Mouse (Mus musculus): ENCODE measurements at regions not wholly inside any gene's neighbourhood (a gene's known extent, or its start where the extent isn't known, plus 50 kb on each side); places are given as distances from the start of the nearest gene placed in this dataset.
"Not testable (repeated sequence)": the region's sequence is repeated elsewhere in the genome, so short reads cannot be mapped to it uniquely, and the experiment has no call there.

DNA sequence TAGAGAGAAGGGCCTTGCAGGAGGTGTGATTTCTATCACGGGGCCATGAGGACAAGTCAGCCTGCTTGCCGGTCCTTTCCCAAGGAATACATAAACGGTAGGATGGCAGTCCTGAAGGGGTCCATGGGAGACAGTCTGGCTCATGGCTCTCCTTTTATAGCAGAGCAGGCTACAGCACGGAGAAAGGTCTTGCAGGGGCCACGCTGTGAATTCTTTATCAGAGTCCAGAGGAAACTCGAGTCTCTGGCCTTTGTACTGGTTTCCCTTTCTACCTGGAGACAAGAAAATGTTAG, 1984.0 kb downstream of the 4930444P10Rik start:
- no peak overlapping the region for H3K4me3 ChIP-seq (ENCODE audit: insufficient read depth, low read length)
- no peak overlapping the region for H3K27ac ChIP-seq (ENCODE audit: insufficient read depth, low read depth, low read length)
- H3K4me1 ChIP-seq (ENCODE audit: control insufficient read depth, insufficient read depth, low read length) = no peaks in the 10 kb centered on the region
- TF ChIP-seq POLR2A (IDR thresholded peaks at IDR 0.05; ENCODE audit: borderline replicate concordance, low read depth, low read length) (no peak), CTCF (IDR thresholded peaks at IDR 0.05; ENCODE audit: low read depth, low read length) (no peak)

DNA sequence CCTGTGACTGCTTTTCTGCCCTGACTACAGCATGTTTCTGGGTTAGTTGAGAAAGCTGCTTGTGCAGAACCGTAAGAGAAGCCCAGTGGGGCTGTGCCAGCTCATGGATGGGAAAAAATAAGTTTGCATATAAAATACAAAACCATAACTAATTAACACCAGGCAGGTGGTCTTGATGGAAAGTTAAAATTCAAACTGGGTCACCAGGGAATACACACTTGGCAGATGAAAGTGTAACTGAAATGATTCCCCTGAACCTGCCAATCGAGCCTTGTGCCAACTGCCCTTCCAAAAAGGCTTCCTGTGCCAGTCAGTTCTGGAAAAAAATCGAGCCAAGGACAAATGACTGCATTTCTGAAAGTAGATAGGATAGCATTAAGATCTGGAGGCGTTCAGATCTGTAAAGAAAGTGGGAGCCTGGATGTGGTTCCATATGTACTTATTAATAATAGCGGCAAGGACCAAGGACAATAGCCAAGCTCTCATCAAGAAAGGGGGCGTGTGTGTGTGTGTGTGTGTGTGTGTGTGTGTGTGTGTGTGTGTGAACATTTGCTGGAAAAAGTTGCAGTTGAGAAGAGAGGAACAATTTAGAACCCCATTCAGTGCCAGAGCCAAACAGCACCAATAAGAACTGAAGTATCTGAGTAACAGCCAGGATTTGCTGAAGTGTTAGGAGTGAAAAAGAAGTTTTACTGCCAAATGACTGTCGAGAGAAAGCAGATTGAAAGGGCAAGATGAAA, 1984.5 kb downstream of the 4930444P10Rik start:
- TF ChIP-seq POLR2A (IDR thresholded peaks at IDR 0.05; ENCODE audit: borderline replicate concordance, low read depth, low read length) (no peak), CTCF (IDR thresholded peaks at IDR 0.05; ENCODE audit: low read depth, low read length) (no peak)
- Histone ChIP-seq H3K27ac (ENCODE audit: insufficient read depth, low read depth, low read length) (no peak overlapping the region), H3K4me1 (ENCODE audit: control insufficient read depth, insufficient read depth, low read length) (no peaks in the 10 kb centered on the region), H3K4me3 (ENCODE audit: insufficient read depth, low read length) (no peak overlapping the region)

DNA sequence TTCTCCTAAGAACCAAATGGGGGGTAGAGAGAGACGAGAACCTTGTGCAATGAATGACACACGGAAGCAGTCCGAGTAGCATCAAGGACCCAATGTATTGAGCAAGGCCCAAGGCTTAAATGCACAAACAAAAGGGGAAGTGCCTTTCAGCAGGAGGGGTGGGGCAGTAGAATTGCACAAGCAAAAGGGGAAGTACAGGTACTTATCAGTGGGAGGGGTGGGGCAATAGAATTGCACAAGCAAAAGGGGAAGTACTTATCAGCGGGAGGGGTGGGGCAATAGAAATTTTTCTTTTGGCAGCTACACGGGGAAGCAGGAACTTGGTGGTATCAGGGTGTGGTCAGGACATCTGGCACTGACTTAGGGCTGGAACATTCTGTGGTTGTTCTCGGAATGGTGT, 1987.6 kb downstream of the 4930444P10Rik start:
- H3K4me1 ChIP-seq (ENCODE audit: control insufficient read depth, insufficient read depth, low read length); H3K4me3 ChIP-seq (ENCODE audit: insufficient read depth, low read length); H3K27ac ChIP-seq (ENCODE audit: insufficient read depth, low read depth, low read length): not testable (repeated sequence)

DNA sequence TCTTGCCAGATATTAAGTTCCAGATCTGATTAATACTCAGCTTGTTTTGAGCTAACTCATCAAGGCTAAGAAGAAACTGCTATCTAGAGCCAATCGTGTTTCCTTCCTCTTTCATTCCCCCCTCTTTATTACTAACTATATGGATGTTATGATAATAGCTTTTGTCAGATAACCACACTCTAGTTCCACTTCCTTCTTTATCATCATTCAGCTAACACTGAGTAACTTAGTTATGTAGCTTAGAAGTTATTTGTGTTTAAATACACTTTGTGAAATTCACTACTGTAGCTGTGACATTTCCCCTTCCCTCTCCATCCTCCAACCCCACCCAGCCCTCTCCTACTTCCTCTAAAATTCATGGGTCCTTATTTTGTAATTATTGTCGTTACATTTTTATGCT, 1988.6 kb downstream of the 4930444P10Rik start:
- no peak overlapping the region for H3K4me3 ChIP-seq (ENCODE audit: insufficient read depth, low read length)
- H3K4me1 ChIP-seq (ENCODE audit: control insufficient read depth, insufficient read depth, low read length) = no peaks in the 10 kb centered on the region
- no peak overlapping the region for H3K27ac ChIP-seq (ENCODE audit: insufficient read depth, low read depth, low read length)
- TF ChIP-seq POLR2A (IDR thresholded peaks at IDR 0.05; ENCODE audit: borderline replicate concordance, low read depth, low read length) = no peak
- TF ChIP-seq CTCF (IDR thresholded peaks at IDR 0.05; ENCODE audit: low read depth, low read length) = no peak

DNA sequence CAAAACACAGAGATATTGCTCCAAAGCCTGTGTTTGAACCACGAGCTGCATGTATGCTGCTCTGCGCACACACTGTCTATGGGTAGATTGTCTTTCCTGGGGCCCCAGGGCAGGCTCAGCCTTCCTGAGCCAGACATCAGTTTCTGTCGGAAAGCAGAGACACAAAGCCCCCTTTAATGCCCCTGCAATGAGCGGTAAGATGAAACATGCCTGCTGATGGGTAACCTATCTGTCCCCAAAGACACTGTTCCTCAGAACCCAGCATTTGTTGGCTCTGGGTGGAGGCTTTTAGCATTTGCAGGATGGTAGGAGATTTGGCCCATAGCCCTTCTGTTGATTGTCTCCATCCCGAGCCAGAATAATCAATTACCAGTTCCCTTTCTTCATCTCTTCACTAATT, 1994.1 kb downstream of the 4930444P10Rik start:
- Histone ChIP-seq H3K4me3 (ENCODE audit: insufficient read depth, low read length) (no peak overlapping the region), H3K27ac (ENCODE audit: insufficient read depth, low read depth, low read length) (no peak overlapping the region), H3K4me1 (ENCODE audit: control insufficient read depth, insufficient read depth, low read length) (no peaks in the 10 kb centered on the region)
- no peak for TF ChIP-seq POLR2A (IDR thresholded peaks at IDR 0.05; ENCODE audit: borderline replicate concordance, low read depth, low read length)
- TF ChIP-seq CTCF (IDR thresholded peaks at IDR 0.05; ENCODE audit: low read depth, low read length) = no peak

DNA sequence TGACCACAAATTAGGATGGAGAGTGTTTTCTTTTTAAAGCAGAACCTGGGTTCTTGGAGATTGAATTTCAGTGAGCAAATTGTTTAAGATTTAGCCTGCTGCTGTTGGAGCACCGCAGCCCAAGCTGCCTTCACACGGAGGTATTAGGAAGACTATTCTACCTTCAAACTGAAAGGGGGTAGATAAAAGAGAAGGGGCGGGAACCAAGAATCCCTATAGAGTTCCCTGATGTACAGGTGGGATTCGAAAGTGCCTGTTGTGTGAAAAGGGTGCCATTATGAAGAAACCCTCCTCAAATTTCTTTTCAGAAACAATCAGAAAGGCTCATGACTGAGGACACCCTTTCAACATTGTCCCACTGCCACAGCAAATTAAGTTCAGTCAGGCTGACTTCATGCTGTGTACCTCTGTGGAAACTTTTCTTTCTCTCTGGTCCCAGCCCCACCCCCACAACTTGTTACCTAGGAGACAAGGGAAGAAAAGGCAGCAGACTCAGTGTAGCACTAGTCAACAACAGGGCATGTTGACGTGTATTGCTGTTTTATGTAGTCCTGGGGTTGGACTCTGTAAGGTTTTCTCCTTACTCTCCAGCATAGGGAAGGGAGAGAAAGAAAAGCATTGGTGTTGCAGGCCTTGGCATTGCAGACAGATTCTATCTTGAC, 1995.4 kb downstream of the 4930444P10Rik start:
- H3K4me3 ChIP-seq (ENCODE audit: insufficient read depth, low read length) = no peak overlapping the region
- H3K4me1 ChIP-seq (ENCODE audit: control insufficient read depth, insufficient read depth, low read length) = no peaks in the 10 kb centered on the region
- TF ChIP-seq CTCF (IDR thresholded peaks at IDR 0.05; ENCODE audit: low read depth, low read length) (no peak), POLR2A (IDR thresholded peaks at IDR 0.05; ENCODE audit: borderline replicate concordance, low read depth, low read length) (no peak)
- H3K27ac ChIP-seq (ENCODE audit: insufficient read depth, low read depth, low read length) = no peak overlapping the region

DNA sequence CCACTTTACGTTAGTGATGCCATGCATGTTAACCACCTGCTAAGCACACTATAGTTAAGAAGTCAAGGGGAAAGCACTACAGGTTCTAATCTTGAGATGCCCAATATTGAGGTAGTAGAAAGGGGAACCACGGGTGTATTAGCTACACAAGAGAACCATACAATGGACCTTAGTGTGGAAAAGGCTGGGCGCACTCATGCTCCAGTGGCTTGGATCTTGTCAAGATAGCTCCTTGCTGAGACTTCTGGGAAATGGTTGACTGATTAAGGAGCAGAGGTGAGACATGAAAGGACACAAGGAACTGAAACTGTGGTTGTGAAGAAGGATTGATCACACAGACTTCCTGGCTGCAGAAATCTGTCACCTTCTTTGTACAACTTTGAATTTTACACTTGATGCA, 2028.3 kb downstream of the 4930444P10Rik start:
- Histone ChIP-seq H3K4me3 (ENCODE audit: insufficient read depth, low read length) (no peak overlapping the region), H3K4me1 (ENCODE audit: control insufficient read depth, insufficient read depth, low read length) (no peaks in the 10 kb centered on the region), H3K27ac (ENCODE audit: insufficient read depth, low read depth, low read length) (no peak overlapping the region)
- TF ChIP-seq POLR2A (IDR thresholded peaks at IDR 0.05; ENCODE audit: borderline replicate concordance, low read depth, low read length) (no peak), CTCF (IDR thresholded peaks at IDR 0.05; ENCODE audit: low read depth, low read length) (no peak)

DNA sequence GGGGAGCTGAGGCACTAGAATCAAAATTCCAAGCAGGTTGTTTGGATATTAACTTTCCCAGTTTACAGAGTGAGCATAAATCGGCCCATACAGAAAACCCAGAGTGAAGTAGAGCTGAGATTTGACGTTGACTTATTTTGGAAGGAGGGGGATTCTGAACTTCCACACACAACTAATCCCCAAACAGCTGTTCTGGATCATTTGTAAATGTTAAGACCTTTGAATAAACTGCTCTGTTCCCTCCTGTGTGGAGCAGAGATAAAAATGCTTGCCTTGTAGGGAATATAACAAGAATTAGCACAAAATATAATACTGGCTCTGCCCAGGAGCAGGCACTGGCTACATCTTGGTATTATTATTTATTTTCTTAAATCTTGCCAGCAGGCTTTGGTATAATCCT, 2057.0 kb downstream of the 4930444P10Rik start:
- no peaks in the 10 kb centered on the region for H3K4me1 ChIP-seq (ENCODE audit: control insufficient read depth, insufficient read depth, low read length)
- TF ChIP-seq CTCF (IDR thresholded peaks at IDR 0.05; ENCODE audit: low read depth, low read length) = no peak
- no peak for TF ChIP-seq POLR2A (IDR thresholded peaks at IDR 0.05; ENCODE audit: borderline replicate concordance, low read depth, low read length)
- H3K4me3 ChIP-seq (ENCODE audit: insufficient read depth, low read length) = no peak overlapping the region
- H3K27ac ChIP-seq (ENCODE audit: insufficient read depth, low read depth, low read length) = no peak overlapping the region

DNA sequence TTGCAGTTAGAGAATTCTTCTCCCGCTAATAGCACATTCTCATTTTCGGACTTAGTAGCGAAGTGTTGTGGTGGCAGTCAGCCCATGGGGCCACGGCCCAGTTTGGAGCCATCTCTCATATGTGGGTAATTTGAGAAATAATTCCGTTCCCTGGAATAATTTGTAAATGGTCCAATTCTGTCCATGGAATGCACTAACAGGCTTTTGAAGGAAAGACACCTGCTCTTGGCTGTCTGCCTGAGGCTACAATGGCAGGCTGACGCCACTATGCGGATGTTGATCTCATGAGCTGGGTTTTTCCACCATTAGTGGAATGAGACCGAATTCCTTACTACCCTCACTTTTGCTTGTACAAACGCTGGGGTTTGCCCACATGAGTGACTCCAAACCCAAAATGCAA, 2081.6 kb downstream of the 4930444P10Rik start:
- H3K4me3 ChIP-seq (ENCODE audit: insufficient read depth, low read length) = no peak overlapping the region
- H3K27ac ChIP-seq (ENCODE audit: insufficient read depth, low read depth, low read length) = no peak overlapping the region
- TF ChIP-seq POLR2A (IDR thresholded peaks at IDR 0.05; ENCODE audit: borderline replicate concordance, low read depth, low read length) (no peak), CTCF (IDR thresholded peaks at IDR 0.05; ENCODE audit: low read depth, low read length) (no peak)
- no peaks in the 10 kb centered on the region for H3K4me1 ChIP-seq (ENCODE audit: control insufficient read depth, insufficient read depth, low read length)

DNA sequence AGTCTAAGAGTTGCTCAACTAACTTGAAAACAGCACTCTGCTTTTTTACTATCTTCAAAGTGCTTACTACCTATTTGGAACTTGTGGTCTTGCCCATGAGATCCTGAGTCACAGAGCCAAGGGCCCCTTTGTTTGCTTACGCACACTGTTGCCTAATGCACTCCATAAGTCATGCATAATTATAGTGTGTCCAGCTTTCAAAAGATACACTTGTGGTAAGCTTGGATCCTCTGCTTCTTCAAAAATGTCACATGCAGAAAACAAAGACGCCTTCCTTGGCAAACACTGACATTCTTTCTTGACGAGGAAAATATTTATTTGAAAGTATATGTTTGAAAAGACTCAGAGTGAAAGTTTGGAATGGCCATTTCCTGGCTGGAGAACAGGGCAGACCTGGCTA, 2082.3 kb downstream of the 4930444P10Rik start:
- no peak for TF ChIP-seq POLR2A (IDR thresholded peaks at IDR 0.05; ENCODE audit: borderline replicate concordance, low read depth, low read length)
- no peak for TF ChIP-seq CTCF (IDR thresholded peaks at IDR 0.05; ENCODE audit: low read depth, low read length)
- Histone ChIP-seq H3K27ac (ENCODE audit: insufficient read depth, low read depth, low read length) (no peak overlapping the region), H3K4me1 (ENCODE audit: control insufficient read depth, insufficient read depth, low read length) (no peaks in the 10 kb centered on the region)

More for the DNA sequence above, 2082.3 kb downstream of the 4930444P10Rik start:
- no peak overlapping the region for H3K4me3 ChIP-seq (ENCODE audit: insufficient read depth, low read length)

Measured in bone marrow macrophage, adult 2 months (primary cell).